In genomic region chr3:146337861-146338281, GRCm38 (mm10) we compare ENCODE assay signal across 7 mouse cellular contexts.
A peak's percentile ranks its signal among the peaks of the same experiment; 100 is the strongest.
DNase-seq lines count a peak whose midpoint lies in the region; ATAC-seq lines count a peak whose summit lies in the region.

No protein-coding gene starts in this region.

- H3K27me3 ChIP-seq in forebrain, embryonic 13.5 days: no peaks in the 10 kb centered on the region

- peaks cover 41% of the 10 kb centered on the region for H3K4me1 ChIP-seq in forebrain, embryonic 13.5 days

- peak overlapping the region; percentile 24 for H3K4me3 ChIP-seq in forebrain, embryonic 13.5 days

- H3K9me3 ChIP-seq in forebrain, embryonic 13.5 days (replicated peaks): no peaks in the 10 kb centered on the region

- H3K4me2 ChIP-seq in forebrain, embryonic 13.5 days: peak overlapping the region; percentile 54

- H3K9ac ChIP-seq in forebrain, embryonic 13.5 days: 0 out of 2 replicates have a peak overlapping the region, but pooled peaks have one; percentile 48

- WGBS in forebrain, embryonic 13.5 days: under 1% methylated on average over 7 of the region's 7 CpGs

- intact Hi-C loops in left cerebral cortex, postnatal 25 days (cut with DNase I): no loop called here

- DNase-seq in layer of hippocampus, adult 9-11 months: peak; percentile 59
- no peak for DNase-seq in layer of hippocampus, adult 11-12 months (ENCODE audit: low spot score)
- DNase-seq in left cerebral cortex, postnatal 25 days (ENCODE audit: low spot score in 2 of 2): peak; percentile 38 to 72
- DNase-seq in neural tube, embryonic 10.5 days (ENCODE audit: extremely low spot score, low spot score): peak; percentile 36
- no peak for DNase-seq in urinary bladder, postnatal 36 days (ENCODE audit: low spot score in 2 of 2)
- DNase-seq in c-Kit-positive CD71-positive TER-119-positive erythroid progenitor cells, embryonic 14.5 days (ENCODE audit: low spot score): no peak

- ATAC-seq in forebrain, embryonic 13.5 days: peak; percentile 95

- H3K27ac ChIP-seq in forebrain, embryonic 13.5 days: peak overlapping the region; percentile 91

- no peaks in the 10 kb centered on the region for H3K36me3 ChIP-seq in forebrain, embryonic 13.5 days (ENCODE audit: poor library complexity, severe bottlenecking)

Comparison
In these comparisons a context has a peak if more than half of its experiments do, and no peak if none do; other contexts are left out.
1. DNase-seq: peak in layer of hippocampus, adult 9-11 months (single experiment), left cerebral cortex, postnatal 25 days (2 of 2) and neural tube, embryonic 10.5 days (single experiment); none in layer of hippocampus, adult 11-12 months (single experiment), urinary bladder, postnatal 36 days (0 of 2) and c-Kit-positive CD71-positive TER-119-positive erythroid progenitor cells, embryonic 14.5 days (single experiment).